Mouse (Mus musculus): ENCODE results near the gene Gpc2. TPM values are rescaled to one million over a fixed set of nuclear protein-coding genes. Genes with fewer than 3 reads are reported as not detected.

The Gpc2 gene
- polyA plus RNA-seq, 1 experiment = 1.2 TPM

DNA sequence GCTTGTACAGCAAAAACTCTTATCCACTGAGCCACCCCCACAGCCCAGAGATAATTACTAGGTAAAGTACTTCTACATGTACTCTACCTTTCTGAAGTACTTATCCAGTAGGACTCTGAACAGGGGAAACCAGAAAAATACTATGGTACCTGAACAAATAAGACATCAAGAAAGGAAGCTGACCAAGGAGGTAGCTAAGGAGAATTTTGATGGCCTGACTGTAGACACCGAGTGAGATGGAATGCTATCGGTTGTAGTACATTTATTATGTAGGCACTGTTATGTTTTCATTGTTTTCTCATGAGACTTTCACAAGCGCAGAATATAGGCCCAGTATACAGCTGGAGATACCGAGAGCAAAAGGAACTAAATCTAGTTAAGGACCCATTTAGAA is 22.2 kb downstream of the Gpc2 start:
- H3K27me3 ChIP-seq (replicated peaks; ENCODE audit: control insufficient read depth, insufficient read depth, low read length) = no peaks in the 10 kb centered on the region
- H3K27ac ChIP-seq (ENCODE audit: insufficient read depth, low read depth, low read length) = no peak overlapping the region
- WGBS = 94% methylated on average over 4 of the region's 4 CpGs
- no peak overlapping the region for H3K4me3 ChIP-seq (ENCODE audit: insufficient read depth, low read depth, low read length)
- H3K4me1 ChIP-seq (ENCODE audit: control insufficient read depth, insufficient read depth, low read length) = no peaks in the 10 kb centered on the region; the same call in 1 of the 2 replicates
- DNase-seq = no peak
- no peaks in the 10 kb centered on the region for H3K36me3 ChIP-seq (ENCODE audit: control insufficient read depth, insufficient read depth, low read length)
- no peak for TF ChIP-seq POLR2A (IDR thresholded peaks at IDR 0.05; ENCODE audit: low read depth, low read length)
- TF ChIP-seq CTCF (conservative IDR thresholded peaks at IDR 0.05; ENCODE audit: insufficient read depth, insufficient read length, low read depth, low read length) = no peak

DNA sequence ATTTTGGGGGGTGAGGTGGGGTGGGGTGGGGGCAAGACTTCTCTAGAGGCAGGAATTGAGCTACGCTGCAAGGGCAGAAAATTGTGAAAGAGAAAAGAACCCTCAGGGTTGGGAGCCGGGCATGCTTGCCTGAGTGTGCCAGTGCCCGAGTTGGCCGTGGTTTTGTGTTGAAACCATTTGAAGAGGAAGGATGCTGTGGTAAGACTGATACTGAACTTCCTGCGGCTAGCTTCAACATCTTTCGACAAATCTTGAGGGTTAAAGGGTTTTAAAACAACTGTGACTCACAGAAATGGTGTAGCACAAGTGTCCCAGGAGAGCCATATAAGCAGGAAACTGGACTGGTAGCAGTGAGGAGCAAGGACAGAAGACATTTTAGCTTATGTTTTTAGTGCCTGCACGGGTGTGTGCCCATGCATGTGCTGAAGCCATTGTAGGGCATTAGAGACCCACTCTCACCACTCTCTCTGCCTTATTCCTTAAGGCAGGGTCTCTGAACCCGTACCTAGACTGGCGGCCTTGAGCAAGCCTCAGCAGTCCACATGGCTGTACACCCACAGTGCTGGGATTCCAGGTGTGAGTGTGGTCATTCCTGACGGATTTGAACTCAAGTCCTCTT is 22.7 kb downstream of the Gpc2 start:
- no peak for DNase-seq
- Histone ChIP-seq H3K27me3 (replicated peaks; ENCODE audit: control insufficient read depth, insufficient read depth, low read length) (no peaks in the 10 kb centered on the region), H3K4me1 (ENCODE audit: control insufficient read depth, insufficient read depth, low read length) (no peaks in the 10 kb centered on the region; the same call in 1 of the 2 replicates), H3K36me3 (ENCODE audit: control insufficient read depth, insufficient read depth, low read length) (no peaks in the 10 kb centered on the region), H3K27ac (ENCODE audit: insufficient read depth, low read depth, low read length) (no peak overlapping the region), H3K4me3 (ENCODE audit: insufficient read depth, low read depth, low read length) (no peak overlapping the region)
- WGBS = 86% methylated on average over 10 of the region's 10 CpGs
- no peak for TF ChIP-seq POLR2A (IDR thresholded peaks at IDR 0.05; ENCODE audit: low read depth, low read length)
- TF ChIP-seq CTCF (conservative IDR thresholded peaks at IDR 0.05; ENCODE audit: insufficient read depth, insufficient read length, low read depth, low read length) = no peak

DNA sequence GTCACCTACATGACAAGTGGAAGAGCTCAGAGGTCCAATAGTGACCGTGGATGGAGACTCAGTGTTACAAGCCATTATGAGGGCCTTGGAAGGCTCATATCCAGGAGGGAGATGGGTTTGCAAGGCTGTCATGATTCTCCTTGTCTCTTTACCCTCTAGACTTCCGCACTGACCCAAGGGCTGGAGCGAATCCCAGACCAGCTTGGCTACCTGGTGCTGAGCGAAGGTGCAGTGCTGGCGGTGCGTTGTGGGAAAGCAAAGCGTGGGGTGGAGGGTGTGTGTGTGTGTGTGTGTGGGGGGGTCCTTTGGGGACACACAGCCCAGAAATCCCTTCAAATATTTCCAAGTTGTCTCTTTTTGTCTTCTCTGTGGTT is 23.7 kb downstream of the Gpc2 start:
- Histone ChIP-seq H3K27me3 (replicated peaks; ENCODE audit: control insufficient read depth, insufficient read depth, low read length) (no peaks in the 10 kb centered on the region), H3K4me1 (ENCODE audit: control insufficient read depth, insufficient read depth, low read length) (no peaks in the 10 kb centered on the region; the same call in 1 of the 2 replicates), H3K4me3 (ENCODE audit: insufficient read depth, low read depth, low read length) (peak overlapping the region; percentile 79), H3K27ac (ENCODE audit: insufficient read depth, low read depth, low read length) (peak overlapping the region; percentile 71), H3K36me3 (ENCODE audit: control insufficient read depth, insufficient read depth, low read length) (no peaks in the 10 kb centered on the region)
- no peak for TF ChIP-seq POLR2A (IDR thresholded peaks at IDR 0.05; ENCODE audit: low read depth, low read length)
- no peak for DNase-seq
- WGBS = 8% methylated on average over 7 of the region's 7 CpGs

DNA sequence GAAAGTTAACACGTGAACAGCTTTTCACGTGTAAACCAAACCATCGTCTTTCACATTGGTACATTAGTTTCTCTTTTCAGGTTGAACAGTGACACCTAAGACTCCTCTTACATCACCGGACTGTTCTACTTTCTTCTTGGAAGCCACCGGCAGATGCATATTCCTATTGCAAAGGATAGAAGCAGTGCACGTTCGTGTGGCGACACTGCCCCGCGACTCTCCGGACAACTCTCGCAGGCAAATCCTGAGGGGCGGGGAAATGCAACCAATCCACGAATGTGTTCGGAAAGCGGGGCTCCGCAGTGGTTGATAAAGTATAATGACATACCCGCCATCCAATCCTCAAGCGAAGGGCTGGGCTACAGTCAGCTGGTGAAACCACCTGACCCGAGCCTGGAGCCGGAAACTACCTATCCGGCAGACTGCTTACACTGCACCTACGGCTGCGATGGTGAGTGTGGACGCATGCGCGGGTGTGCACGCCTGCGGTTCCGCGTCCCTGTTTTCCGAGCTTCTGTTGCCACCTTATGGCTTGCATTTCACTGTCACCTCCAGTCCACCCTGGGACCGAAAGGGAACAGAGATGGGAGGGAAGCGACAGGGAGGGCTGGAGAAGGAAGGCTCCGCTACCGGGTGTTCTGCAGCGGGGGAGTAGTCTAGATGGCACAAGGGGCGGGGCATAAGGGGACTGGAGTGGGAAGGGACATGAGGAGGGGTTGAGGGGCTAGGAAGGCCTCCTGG is 24.3 kb downstream of the Gpc2 start, which contains the start of gene Lamtor4:
Gene Lamtor4, plus strand, starts transcription at position 130 of the 741 bp plus-strand sequence.
- Histone ChIP-seq H3K36me3 (ENCODE audit: control insufficient read depth, insufficient read depth, low read length) (no peaks in the 10 kb centered on the region), H3K27ac (ENCODE audit: insufficient read depth, low read depth, low read length) (peak within 1 kb of the TSS; percentile 71), H3K27me3 (replicated peaks; ENCODE audit: control insufficient read depth, insufficient read depth, low read length) (no peaks in the 10 kb centered on the region), H3K4me3 (ENCODE audit: insufficient read depth, low read depth, low read length) (peak within 1 kb of the TSS; percentile 79), H3K4me1 (ENCODE audit: control insufficient read depth, insufficient read depth, low read length) (no peaks in the 10 kb centered on the region; the same call in 1 of the 2 replicates)
- WGBS = under 1% methylated on average over 38 of the region's 38 CpGs
- peak; percentile 74 for TF ChIP-seq POLR2A (IDR thresholded peaks at IDR 0.05; ENCODE audit: low read depth, low read length)
- peak; percentile 48 for TF ChIP-seq CTCF (conservative IDR thresholded peaks at IDR 0.05; ENCODE audit: insufficient read depth, insufficient read length, low read depth, low read length)
- peak; percentile 99 for DNase-seq

DNA sequence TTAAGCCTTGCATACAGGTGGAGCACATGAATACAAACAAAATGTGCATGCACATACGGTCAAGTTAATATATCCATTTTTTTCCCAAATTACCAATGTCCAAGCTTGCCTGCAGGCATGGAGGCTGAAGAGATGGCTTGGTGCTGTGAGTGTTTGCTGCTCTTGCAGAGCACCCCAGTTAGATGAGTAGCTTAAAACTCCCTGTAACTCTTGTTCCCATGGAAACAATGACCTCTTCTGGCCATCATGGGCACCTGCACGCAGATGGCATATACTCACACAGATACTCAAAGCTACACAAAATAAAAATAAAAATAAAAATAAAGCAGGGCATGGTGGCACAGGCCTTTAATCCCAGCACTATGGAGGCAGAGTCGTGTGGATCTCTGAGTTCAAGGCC is 26.7 kb downstream of the Gpc2 start:
- Histone ChIP-seq H3K4me1 (ENCODE audit: control insufficient read depth, insufficient read depth, low read length) (no peaks in the 10 kb centered on the region; the same call in 1 of the 2 replicates), H3K27me3 (replicated peaks; ENCODE audit: control insufficient read depth, insufficient read depth, low read length) (no peaks in the 10 kb centered on the region), H3K36me3 (ENCODE audit: control insufficient read depth, insufficient read depth, low read length) (no peaks in the 10 kb centered on the region), H3K27ac (ENCODE audit: insufficient read depth, low read depth, low read length) (no peak overlapping the region), H3K4me3 (ENCODE audit: insufficient read depth, low read depth, low read length) (no peak overlapping the region)
- no peak for DNase-seq
- 94% methylated on average over 3 of the region's 3 CpGs for WGBS
- TF ChIP-seq CTCF (conservative IDR thresholded peaks at IDR 0.05; ENCODE audit: insufficient read depth, insufficient read length, low read depth, low read length) (no peak), POLR2A (IDR thresholded peaks at IDR 0.05; ENCODE audit: low read depth, low read length) (no peak)

DNA sequence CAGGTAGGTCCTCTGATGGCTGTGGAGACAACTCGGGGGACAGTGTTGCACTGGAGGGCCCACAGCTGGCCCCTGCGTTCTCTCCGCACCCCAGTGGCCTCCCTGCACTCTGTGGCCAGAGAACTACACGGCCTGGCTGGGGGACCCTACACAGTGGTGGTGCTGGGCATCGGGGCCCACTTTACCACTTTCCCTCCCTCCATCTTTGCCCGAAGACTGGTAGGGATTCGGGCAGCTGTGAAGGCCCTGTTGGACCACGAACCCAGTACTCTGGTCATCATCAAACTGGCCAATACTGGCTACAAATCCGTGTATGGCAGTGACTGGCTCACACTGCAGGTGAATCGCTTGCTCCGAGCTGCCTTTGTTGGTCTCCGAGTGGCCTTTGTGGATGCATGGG is 28.7 kb downstream of the Gpc2 start:
- Histone ChIP-seq H3K27me3 (replicated peaks; ENCODE audit: control insufficient read depth, insufficient read depth, low read length) (no peaks in the 10 kb centered on the region), H3K4me1 (ENCODE audit: control insufficient read depth, insufficient read depth, low read length) (no peaks in the 10 kb centered on the region; the same call in 1 of the 2 replicates), H3K4me3 (ENCODE audit: insufficient read depth, low read depth, low read length) (no peak overlapping the region), H3K27ac (ENCODE audit: insufficient read depth, low read depth, low read length) (no peak overlapping the region), H3K36me3 (ENCODE audit: control insufficient read depth, insufficient read depth, low read length) (no peaks in the 10 kb centered on the region)
- TF ChIP-seq POLR2A (IDR thresholded peaks at IDR 0.05; ENCODE audit: low read depth, low read length) (no peak), CTCF (conservative IDR thresholded peaks at IDR 0.05; ENCODE audit: insufficient read depth, insufficient read length, low read depth, low read length) (no peak)
- no peak for DNase-seq
- WGBS = 86% methylated on average over 12 of the region's 12 CpGs

DNA sequence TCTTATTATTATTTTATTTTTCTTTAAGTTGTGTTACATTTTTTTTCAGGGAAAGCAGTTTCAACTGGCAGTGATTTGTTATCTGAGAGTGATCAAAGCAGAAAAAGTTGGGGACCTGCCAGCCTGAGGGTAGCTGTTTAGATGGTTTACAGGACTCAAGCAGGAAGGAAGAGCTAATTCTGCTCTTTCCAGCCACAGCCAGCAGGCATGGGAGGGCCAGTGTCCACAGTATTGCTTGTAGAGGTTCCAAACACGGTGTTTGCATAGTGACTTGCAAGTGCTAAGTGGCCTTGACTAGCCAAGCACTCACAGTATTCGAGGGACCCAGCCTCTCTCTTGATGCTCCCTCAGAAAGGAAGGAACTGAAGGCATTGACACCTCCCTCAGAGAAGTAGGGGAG is 38.3 kb downstream of the Gpc2 start:
- Histone ChIP-seq H3K4me1 (ENCODE audit: control insufficient read depth, insufficient read depth, low read length) (no peaks in the 10 kb centered on the region), H3K27ac (ENCODE audit: insufficient read depth, low read depth, low read length) (no peak overlapping the region), H3K36me3 (ENCODE audit: control insufficient read depth, insufficient read depth, low read length) (no peaks in the 10 kb centered on the region), H3K4me3 (ENCODE audit: insufficient read depth, low read depth, low read length) (no peak overlapping the region), H3K27me3 (replicated peaks; ENCODE audit: control insufficient read depth, insufficient read depth, low read length) (no peaks in the 10 kb centered on the region)
- 38% methylated on average over 2 of the region's 2 CpGs for WGBS
- TF ChIP-seq POLR2A (IDR thresholded peaks at IDR 0.05; ENCODE audit: low read depth, low read length) (no peak), CTCF (conservative IDR thresholded peaks at IDR 0.05; ENCODE audit: insufficient read depth, insufficient read length, low read depth, low read length) (no peak)
- no peak for DNase-seq

Data from kidney, adult 2 months (tissue).